Mouse (Mus musculus) adrenal gland, adult 2 months (tissue): ENCODE results near the gene Olfr30. TPM values are rescaled to one million over a fixed set of nuclear protein-coding genes. Genes with fewer than 3 reads are reported as not detected.
"Not testable (repeated sequence)": the region's sequence is repeated elsewhere in the genome, so short reads cannot be mapped to it uniquely, and the experiment has no call there.

ENCODE experiments used
- DNase-seq: peaks from one replicate; pipeline ENCODE4 v3.0.0; 2021
- long read RNA-seq: library from polyadenylated mRNA; stranded (forward); transcript quantifications from one replicate; pipeline ENCODE4 v2.0.0, GENCODE M21; 2021
- polyA plus RNA-seq: library from polyadenylated mRNA; depleted of rRNA; stranded (reverse); fragments of >200 nt; gene quantifications from 2 replicates; pipeline ENCODE4 v1.2.3, GENCODE M21; 2012; rRNA removed
- total RNA-seq, 2 experiments: library from RNA; stranded (reverse); gene quantifications; 2 replicates each; pipeline ENCODE4 v1.2.3; 2021

The Olfr30 gene
- total RNA-seq (not detected), polyA plus RNA-seq (not detected in 2 replicates)
- long read RNA-seq = 0 reads

DNA sequence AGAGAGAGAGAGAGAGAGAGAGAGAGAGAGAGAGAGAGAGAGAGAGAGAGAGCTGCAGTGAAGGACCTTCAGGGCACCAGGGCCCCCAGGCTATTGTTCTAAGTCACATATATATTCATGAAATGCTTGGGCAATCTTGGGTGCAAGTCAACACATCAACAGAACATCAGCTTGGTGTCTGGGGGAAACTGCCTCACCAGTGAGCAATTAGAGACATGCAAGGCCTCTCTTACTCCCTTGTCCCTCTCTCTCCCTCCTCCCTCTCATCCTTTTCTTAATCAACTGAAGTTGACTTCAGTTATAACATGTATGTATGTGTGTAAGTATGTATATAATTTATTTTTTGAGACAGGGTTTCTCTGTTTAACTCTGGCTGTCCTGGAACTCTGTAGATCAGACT lies at the start of gene Olfr30:
TSS of gene Olfr30 (minus strand) at position 101 of the 400 bp plus-strand sequence.
- no peak for DNase-seq

DNA sequence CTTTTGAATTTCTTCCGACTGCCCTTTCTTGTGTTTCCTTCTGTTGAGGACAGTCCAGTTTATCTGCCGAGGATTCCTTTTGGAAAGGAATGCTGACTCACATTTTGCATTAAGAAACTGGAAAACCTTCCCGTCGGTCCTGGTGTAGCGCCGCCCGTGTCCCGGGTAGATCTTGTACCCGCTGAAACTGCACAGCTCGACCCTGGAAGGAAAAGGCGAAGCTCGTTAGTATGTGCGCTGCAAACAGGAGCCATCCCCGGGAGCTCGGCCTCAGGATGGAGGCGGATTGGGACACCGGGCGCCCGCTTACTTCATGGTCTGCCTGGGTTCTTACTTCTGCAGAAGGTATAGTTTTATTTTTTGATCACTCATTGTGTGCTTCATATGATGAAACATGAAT lies 47.0 kb upstream of the Olfr30 start:
- DNase-seq = not testable (repeated sequence)

DNA sequence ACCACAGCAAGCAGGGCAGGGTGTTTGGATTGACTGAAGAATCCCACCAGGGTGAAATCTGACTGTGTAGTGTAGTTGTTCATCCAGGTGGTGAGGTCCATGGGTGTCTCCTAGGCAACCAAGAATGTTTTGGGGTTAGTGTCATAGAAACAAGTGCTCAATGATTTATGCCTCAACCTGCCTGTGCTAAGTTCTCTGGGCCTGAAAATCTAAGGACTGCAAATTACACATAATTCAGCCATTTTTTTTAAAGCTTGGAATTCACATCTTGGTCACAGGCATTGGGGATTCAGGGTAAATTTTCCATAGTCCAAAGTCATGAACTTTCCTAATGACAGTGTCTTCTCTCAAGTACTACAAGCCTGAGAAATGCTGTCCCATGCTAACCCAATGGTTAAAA lies 40.4 kb upstream of the Olfr30 start, which contains the start of gene Olfr331:
TSS of gene Olfr331 (minus strand) at position 101 of the 400 bp plus-strand sequence.
- DNase-seq = not testable (repeated sequence)

DNA sequence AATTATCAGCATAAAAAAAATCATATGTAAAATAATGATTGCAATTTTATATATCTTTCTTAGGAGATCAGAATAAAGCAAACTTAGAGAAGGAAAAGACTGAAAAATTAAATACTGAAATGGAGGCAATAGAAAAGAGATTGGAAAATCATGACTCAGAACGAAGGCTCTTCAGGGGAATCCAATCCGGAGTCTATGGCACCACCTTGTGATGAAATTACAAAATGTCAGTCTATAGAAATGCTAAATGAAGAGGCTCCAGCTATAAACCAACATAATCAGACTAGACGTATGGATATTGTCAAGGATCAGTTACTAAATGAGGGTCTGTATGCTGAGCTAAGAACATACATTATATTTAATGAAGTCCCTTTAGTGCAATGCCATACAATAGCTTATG lies 37.2 kb upstream of the Olfr30 start:
- DNase-seq = no peak

DNA sequence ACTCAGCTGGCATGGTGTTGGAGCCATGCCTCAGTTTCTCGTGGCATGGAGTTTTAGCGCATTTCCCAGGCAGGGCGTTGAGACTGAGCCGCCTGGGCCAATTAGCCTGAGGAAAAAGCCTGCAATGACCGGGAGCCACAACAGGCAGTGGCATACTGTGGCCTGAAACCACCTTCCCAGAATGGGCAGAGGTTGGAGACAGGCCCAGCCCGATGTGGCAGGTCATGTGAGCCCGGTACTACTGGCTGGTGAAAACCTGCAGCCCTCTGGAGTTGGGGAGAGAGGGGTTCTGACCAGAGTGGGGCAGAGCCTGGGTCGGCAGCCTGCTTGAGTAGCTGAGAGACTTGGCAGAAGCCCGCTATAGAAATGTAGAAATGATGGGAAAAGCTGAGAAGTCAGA lies 36.7 kb upstream of the Olfr30 start:
- no peak for DNase-seq

DNA sequence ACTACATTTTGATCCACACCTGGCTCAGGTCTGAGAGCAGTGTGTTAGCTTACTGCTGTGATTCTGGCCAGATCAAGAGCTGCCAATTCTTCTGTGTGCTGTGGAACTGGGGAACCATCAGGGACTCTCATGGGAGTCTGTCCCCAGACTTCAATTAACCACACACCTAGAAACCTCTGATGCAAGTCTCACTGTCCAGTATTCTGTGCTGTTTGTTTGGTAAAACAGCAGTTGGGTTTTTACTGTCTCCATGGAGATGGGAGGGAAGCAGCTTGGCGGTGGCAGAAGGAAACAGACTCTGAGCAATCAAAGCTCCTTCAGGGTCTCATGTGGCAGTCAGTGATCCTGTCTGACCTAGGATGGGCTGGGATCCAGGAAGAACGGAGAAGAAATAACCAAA lies 30.4 kb upstream of the Olfr30 start, which contains the start of gene Olfr332:
TSS of gene Olfr332 (minus strand) at position 101 of the 400 bp plus-strand sequence.
- DNase-seq = no peak

DNA sequence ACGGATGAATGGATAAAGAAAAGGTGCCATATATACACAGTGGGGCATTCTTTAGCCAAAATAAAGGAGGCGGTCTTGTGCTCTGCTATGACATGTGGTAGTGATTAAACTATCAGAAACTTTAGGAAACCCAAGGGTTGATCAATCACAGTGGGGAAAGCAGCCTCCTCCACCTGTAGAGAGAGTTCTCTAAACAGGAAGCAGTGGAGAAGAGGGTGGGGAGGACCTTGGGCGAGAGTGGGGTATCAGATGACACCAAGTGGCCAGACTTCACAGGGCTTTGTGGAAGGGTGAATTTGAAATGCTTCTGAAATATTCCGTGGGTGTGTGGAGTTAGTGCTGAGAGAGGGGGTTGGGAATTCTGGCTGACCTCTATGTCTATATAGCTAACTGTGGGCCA lies 8.5 kb downstream of the Olfr30 start:
- DNase-seq = no peak

DNA sequence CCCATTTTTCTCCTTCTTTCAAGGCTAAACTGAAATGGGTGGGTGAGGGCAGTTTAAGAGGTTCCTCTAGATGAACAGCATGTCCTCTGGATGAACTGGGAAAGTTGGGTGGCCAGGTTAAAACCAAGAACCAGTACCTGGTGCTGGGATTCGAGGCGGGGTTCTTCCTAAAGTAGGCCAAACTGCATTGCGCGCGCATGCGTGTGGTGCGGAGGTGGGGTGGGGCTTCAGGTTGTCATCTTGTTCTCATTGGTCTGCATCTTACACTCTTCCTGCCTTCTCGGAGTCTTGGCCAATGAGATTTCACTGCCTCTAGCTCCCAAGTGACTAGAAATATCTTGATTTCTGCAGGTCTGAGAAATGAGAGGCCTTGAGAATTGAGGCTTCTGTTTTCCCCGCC lies 9.3 kb downstream of the Olfr30 start, which contains the start of gene Lypd9:
TSS of gene Lypd9 (minus strand) at position 165 of the 400 bp plus-strand sequence.
- DNase-seq = no peak

DNA sequence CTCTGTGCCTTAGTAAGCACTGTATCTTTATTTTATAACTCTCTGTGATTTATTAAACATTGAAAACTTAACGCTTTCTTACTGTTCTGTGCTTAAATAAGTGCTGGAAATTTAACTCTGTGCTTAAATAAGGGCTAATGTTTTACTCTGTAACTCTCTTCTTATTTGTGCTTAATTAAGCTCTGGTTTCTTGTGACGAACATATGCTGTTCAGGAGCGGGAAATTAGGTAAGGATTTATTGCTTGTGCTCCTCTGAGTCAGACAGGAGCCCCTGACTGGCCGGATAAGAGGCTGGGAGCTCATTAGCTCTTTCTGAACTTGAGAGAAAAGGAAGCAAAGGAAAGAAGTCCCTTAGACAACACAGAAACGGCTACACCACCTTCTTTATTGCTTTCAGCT lies 24.2 kb downstream of the Olfr30 start:
- DNase-seq = no peak

DNA sequence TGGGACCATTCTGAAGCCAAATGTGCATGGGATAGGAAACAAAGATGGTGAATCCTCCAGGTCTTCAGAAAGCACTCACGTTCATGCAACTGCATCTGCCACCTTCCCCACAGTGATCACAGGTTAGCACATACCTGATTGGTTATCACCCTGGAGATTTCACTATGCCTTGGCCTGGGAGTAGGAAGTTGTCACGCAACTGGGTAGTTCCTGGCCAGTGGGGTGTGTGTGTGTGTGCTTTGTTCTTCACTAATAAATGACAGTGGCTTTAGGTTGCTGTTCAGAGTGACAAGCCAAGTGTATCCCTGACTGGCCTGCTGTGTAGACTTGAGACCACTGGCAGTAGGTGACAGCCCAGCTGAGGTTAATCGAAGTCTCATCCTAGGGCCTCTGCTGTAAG lies 29.8 kb downstream of the Olfr30 start, which contains the start of gene Gm12253:
TSS of gene Gm12253 (plus strand) at position 301 of the 400 bp plus-strand sequence.
- no peak for DNase-seq

DNA sequence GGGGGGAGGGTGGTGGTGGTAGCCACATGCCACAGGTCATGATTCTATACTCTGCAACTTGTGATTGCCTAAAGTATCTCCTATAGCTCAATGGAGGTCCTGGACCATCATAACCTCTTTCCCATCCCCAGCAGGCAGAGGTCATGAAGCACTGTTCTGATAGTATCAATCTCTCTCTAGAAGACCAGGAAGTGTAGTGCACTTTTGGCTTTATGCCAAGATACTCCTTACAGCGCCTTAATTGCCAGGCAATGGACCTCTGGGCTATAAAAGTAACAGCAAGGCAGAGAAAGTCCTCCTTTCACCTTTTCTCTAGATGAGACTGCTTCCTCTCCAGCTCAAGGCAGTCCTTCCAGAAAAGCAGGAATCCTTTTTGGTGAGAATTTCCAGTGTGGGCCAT lies 41.3 kb downstream of the Olfr30 start, which contains the start of gene 1810065E05Rik:
TSS of gene 1810065E05Rik (plus strand) at position 297 of the 400 bp plus-strand sequence.
- no peak for DNase-seq

DNA sequence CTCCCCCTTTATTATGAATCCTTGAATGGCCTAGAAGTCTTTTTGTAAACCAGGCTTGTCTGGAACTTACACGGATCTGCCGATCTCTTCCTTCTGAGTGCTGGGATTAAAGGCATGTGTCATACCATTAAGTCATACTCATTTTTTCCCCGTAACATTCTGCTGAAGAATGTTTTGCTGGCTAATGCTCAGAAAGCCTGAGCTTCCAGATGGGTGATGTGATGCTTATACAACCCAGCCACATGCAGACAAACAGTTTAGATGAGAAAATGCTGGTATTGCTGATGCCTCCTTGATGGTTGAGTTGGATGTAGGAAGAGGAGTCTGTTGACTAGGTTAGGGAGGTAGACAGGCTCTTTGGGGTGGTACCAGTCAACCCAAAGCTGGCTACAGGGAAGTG lies 43.7 kb downstream of the Olfr30 start:
- DNase-seq = no peak

DNA sequence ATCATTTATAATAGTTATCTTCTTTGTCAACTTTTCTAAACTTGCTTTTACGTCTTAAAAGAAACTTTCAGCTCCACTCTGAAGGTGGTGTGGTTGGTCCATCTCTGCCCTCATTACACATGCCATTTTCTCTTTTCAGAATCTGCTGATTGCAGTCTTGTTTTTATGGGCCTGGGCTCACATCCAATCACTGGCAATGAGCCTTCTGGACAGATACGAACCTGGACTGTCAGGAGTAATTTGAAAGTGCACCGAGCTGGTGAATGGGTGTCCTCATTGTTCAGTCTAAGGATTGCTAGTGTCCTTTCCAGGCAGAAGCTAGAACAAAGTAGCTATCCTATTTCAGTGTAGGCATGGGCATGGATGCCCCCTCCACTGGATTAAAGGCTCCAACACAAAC lies 54.0 kb downstream of the Olfr30 start:
- DNase-seq = no peak

Other genes starting within 250 kb of the Olfr30 start
- not detected for gene 4930438A08Rik, start 187.5 kb downstream of the Olfr30 start, total RNA-seq
- 0.06 TPM in 1 of 2 replicates, not detected in the other for gene 4930438A08Rik, start 187.5 kb downstream of the Olfr30 start, polyA plus RNA-seq
- 10 to 100 TPM; 10.5 to 11.7 TPM for gene Zfp692, start 155.2 kb downstream of the Olfr30 start, total RNA-seq
- gene Zfp692, start 155.2 kb downstream of the Olfr30 start, polyA plus RNA-seq = 23.3 and 25.7 TPM in 2 replicates
- gene Zfp672, start 131.9 kb downstream of the Olfr30 start, total RNA-seq = 10 to 100 TPM; 43.6 to 51.2 TPM
- gene Zfp672, start 131.9 kb downstream of the Olfr30 start, polyA plus RNA-seq = 59.3 and 59.9 TPM in 2 replicates
- gene Sh3bp5l, start 131.5 kb downstream of the Olfr30 start, total RNA-seq = 10 to 100 TPM; 24.3 to 54.5 TPM
- 49.6 and 49.7 TPM in 2 replicates for gene Sh3bp5l, start 131.5 kb downstream of the Olfr30 start, polyA plus RNA-seq
- gene Lypd8, start 83.2 kb downstream of the Olfr30 start, total RNA-seq = not detected
- 0.16 and 0.73 TPM in 2 replicates for gene Lypd8, start 83.2 kb downstream of the Olfr30 start, polyA plus RNA-seq
- gene 1810065E05Rik, start 41.2 kb downstream of the Olfr30 start, total RNA-seq = not detected
- gene 1810065E05Rik, start 41.2 kb downstream of the Olfr30 start, polyA plus RNA-seq = not detected in 2 replicates
- not detected for gene Gm12253, start 29.7 kb downstream of the Olfr30 start, total RNA-seq
- gene Gm12253, start 29.7 kb downstream of the Olfr30 start, polyA plus RNA-seq = not detected in 2 replicates
- not detected for gene Lypd9, start 9.3 kb downstream of the Olfr30 start, total RNA-seq
- not detected in 2 replicates for gene Lypd9, start 9.3 kb downstream of the Olfr30 start, polyA plus RNA-seq
- not detected for gene Olfr332, start 30.3 kb upstream of the Olfr30 start, total RNA-seq
- not detected in 2 replicates for gene Olfr332, start 30.3 kb upstream of the Olfr30 start, polyA plus RNA-seq
- gene Olfr331, start 40.3 kb upstream of the Olfr30 start, total RNA-seq = not detected
- not detected in 2 replicates for gene Olfr331, start 40.3 kb upstream of the Olfr30 start, polyA plus RNA-seq
- 1 to 10 TPM in 1 of 2 experiments, under 1 TPM in 1; 0.41 to 1.0 TPM for gene Olfr330, start 72.6 kb upstream of the Olfr30 start, total RNA-seq
- 0.95 and 3.2 TPM in 2 replicates for gene Olfr330, start 72.6 kb upstream of the Olfr30 start, polyA plus RNA-seq
- gene Olfr329-ps, start 84.2 kb upstream of the Olfr30 start, total RNA-seq = 1 to 10 TPM in 1 of 2 experiments, under 1 TPM in 1; 0.62 to 1.4 TPM
- gene Olfr329-ps, start 84.2 kb upstream of the Olfr30 start, polyA plus RNA-seq = 0.69 and 1.0 TPM in 2 replicates
- gene Olfr328, start 93.4 kb upstream of the Olfr30 start, total RNA-seq = under 1 TPM in 1 of 2 experiments, not detected in 1; 0.24 TPM
- not detected in 2 replicates for gene Olfr328, start 93.4 kb upstream of the Olfr30 start, polyA plus RNA-seq
- gene Olfr224, start 108.3 kb upstream of the Olfr30 start, total RNA-seq = not detected
- gene Olfr224, start 108.3 kb upstream of the Olfr30 start, polyA plus RNA-seq = not detected in 2 replicates
- not detected for gene Olfr325, start 115.5 kb upstream of the Olfr30 start, total RNA-seq
- gene Olfr325, start 115.5 kb upstream of the Olfr30 start, polyA plus RNA-seq = not detected in 2 replicates
- gene Olfr324, start 132.8 kb upstream of the Olfr30 start, total RNA-seq = not detected
- not detected in 2 replicates for gene Olfr324, start 132.8 kb upstream of the Olfr30 start, polyA plus RNA-seq
- gene 2210407C18Rik, start 153.8 kb upstream of the Olfr30 start, total RNA-seq = not detected
- gene 2210407C18Rik, start 153.8 kb upstream of the Olfr30 start, polyA plus RNA-seq = 0.17 TPM in 1 of 2 replicates, not detected in the other
- gene Olfr323, start 168.2 kb upstream of the Olfr30 start, total RNA-seq = not detected
- gene Olfr323, start 168.2 kb upstream of the Olfr30 start, polyA plus RNA-seq = not detected in 2 replicates
- not detected for gene Trim58, start 178.2 kb upstream of the Olfr30 start, total RNA-seq
- gene Trim58, start 178.2 kb upstream of the Olfr30 start, polyA plus RNA-seq = not detected in 2 replicates
- gene Olfr322, start 196.5 kb upstream of the Olfr30 start, total RNA-seq = not detected
- not detected in 2 replicates for gene Olfr322, start 196.5 kb upstream of the Olfr30 start, polyA plus RNA-seq
- gene Olfr320, start 218.8 kb upstream of the Olfr30 start, total RNA-seq = not detected
- not detected in 2 replicates for gene Olfr320, start 218.8 kb upstream of the Olfr30 start, polyA plus RNA-seq
- not detected for gene Olfr319, start 236.9 kb upstream of the Olfr30 start, total RNA-seq
- gene Olfr319, start 236.9 kb upstream of the Olfr30 start, polyA plus RNA-seq = not detected in 2 replicates